Comparison of ENCODE assay signal across 10 mouse cellular contexts in genomic region chr8:63876949-63877348, GRCm38 (mm10).
DNase-seq lines count a peak whose midpoint lies in the region; ATAC-seq lines count a peak whose summit lies in the region.
"Had no signal": no experiment of that assay in that cellular context is flagged by ENCODE, and none has a peak within 500 bp of the region (broad histone marks: within the 10 kb centered on the region; RNA-seq: fewer than 3 reads in every experiment).

No protein-coding gene starts in this region.

- no peak overlapping the region for H3K27ac ChIP-seq in embryonic facial prominence, embryonic 11.5 days (replicated peaks; ENCODE audit: low read depth, low read length)
- H3K27ac ChIP-seq in embryonic facial prominence, embryonic 10.5 days (replicated peaks), result no peak overlapping the region
- H3K27ac ChIP-seq in neural tube, embryonic 11.5 days (ENCODE audit: low read depth, low read length), result no peak overlapping the region
- H3K27ac ChIP-seq in hindbrain, embryonic 14.5 days, result peak overlapping the region; percentile 14; the same call in 1 of the 2 replicates
- H3K27ac ChIP-seq in neural tube, embryonic 13.5 days (replicated peaks), result 0 out of 2 replicates have a peak overlapping the region, but pooled peaks have one; percentile 29
- H3K27ac ChIP-seq: layer of hippocampus, adult 2 months had no signal

- H3K4me1 ChIP-seq in embryonic facial prominence, embryonic 11.5 days (ENCODE audit: control insufficient read depth, insufficient read depth, low read length), result no peaks in the 10 kb centered on the region
- H3K4me1 ChIP-seq in embryonic facial prominence, embryonic 10.5 days, result no peaks in the 10 kb centered on the region
- no peaks in the 10 kb centered on the region for H3K4me1 ChIP-seq in neural tube, embryonic 11.5 days (ENCODE audit: control insufficient read depth, insufficient read depth, low read length)
- no peaks in the 10 kb centered on the region for H3K4me1 ChIP-seq in hindbrain, embryonic 14.5 days (replicated peaks; ENCODE audit: control insufficient read depth, insufficient read depth, low read length)
- H3K4me1 ChIP-seq in neural tube, embryonic 13.5 days (replicated peaks), result no peaks in the 10 kb centered on the region

- H3K9ac ChIP-seq in embryonic facial prominence, embryonic 11.5 days (replicated peaks; ENCODE audit: low read length), result no peak overlapping the region
- H3K9ac ChIP-seq in neural tube, embryonic 11.5 days (ENCODE audit: low read length), result no peak overlapping the region
- H3K9ac ChIP-seq in hindbrain, embryonic 14.5 days, result no peak overlapping the region
- H3K9ac ChIP-seq in neural tube, embryonic 13.5 days, result no peak overlapping the region

- 90% methylated on average over 7 of the region's 7 CpGs for WGBS in embryonic facial prominence, embryonic 11.5 days
- WGBS in embryonic facial prominence, embryonic 10.5 days, result 91% methylated on average over 7 of the region's 7 CpGs
- 92% methylated on average over 7 of the region's 7 CpGs for WGBS in neural tube, embryonic 11.5 days
- WGBS in hindbrain, embryonic 14.5 days, result 91% methylated on average over 7 of the region's 7 CpGs
- 87% methylated on average over 7 of the region's 7 CpGs for WGBS in neural tube, embryonic 13.5 days

- no peaks in the 10 kb centered on the region for H3K27me3 ChIP-seq in embryonic facial prominence, embryonic 11.5 days (ENCODE audit: control insufficient read depth, insufficient read depth, low read length)
- H3K27me3 ChIP-seq in embryonic facial prominence, embryonic 10.5 days (replicated peaks; ENCODE audit: low read depth, poor library complexity, severe bottlenecking), result no peaks in the 10 kb centered on the region
- H3K27me3 ChIP-seq in neural tube, embryonic 11.5 days (ENCODE audit: control insufficient read depth, insufficient read depth, low read length), result no peaks in the 10 kb centered on the region
- no peaks in the 10 kb centered on the region for H3K27me3 ChIP-seq in hindbrain, embryonic 14.5 days (ENCODE audit: control insufficient read depth, insufficient read depth, low read length)
- no peaks in the 10 kb centered on the region for H3K27me3 ChIP-seq in neural tube, embryonic 13.5 days

- no peak for DNase-seq in embryonic facial prominence, embryonic 11.5 days (ENCODE audit: low spot score)
- no peak for DNase-seq in embryonic facial prominence, embryonic 10.5 days (ENCODE audit: low spot score)
- no peak for DNase-seq in neural tube, embryonic 11.5 days (ENCODE audit: low spot score)
- DNase-seq in neural tube, embryonic 10.5 days (ENCODE audit: extremely low spot score, low spot score), result no peak
- no peak for DNase-seq in hindbrain, embryonic 14.5 days (ENCODE audit: low spot score)
- no peak for DNase-seq in urinary bladder, adult 18-20 months (ENCODE audit: low spot score in 2 of 2)
- DNase-seq in gastrocnemius, adult 8-10 months (ENCODE audit: low spot score in 2 of 2), result no peak
- DNase-seq: thymus, adult 18-20 months had no signal

- H3K9me3 ChIP-seq in embryonic facial prominence, embryonic 11.5 days (replicated peaks; ENCODE audit: control insufficient read depth, low read length), result no peaks in the 10 kb centered on the region
- no peaks in the 10 kb centered on the region for H3K9me3 ChIP-seq in embryonic facial prominence, embryonic 10.5 days
- H3K9me3 ChIP-seq in neural tube, embryonic 11.5 days (ENCODE audit: control insufficient read depth, low read length), result no peaks in the 10 kb centered on the region
- H3K9me3 ChIP-seq in hindbrain, embryonic 14.5 days (ENCODE audit: control insufficient read depth, low read length), result no peaks in the 10 kb centered on the region
- H3K9me3 ChIP-seq in neural tube, embryonic 13.5 days, result no peaks in the 10 kb centered on the region

- H3K4me3 ChIP-seq in embryonic facial prominence, embryonic 11.5 days (ENCODE audit: low read depth, low read length), result no peak overlapping the region
- no peak overlapping the region for H3K4me3 ChIP-seq in embryonic facial prominence, embryonic 10.5 days
- no peak overlapping the region for H3K4me3 ChIP-seq in neural tube, embryonic 11.5 days (ENCODE audit: low read depth, low read length)
- H3K4me3 ChIP-seq in hindbrain, embryonic 14.5 days (replicated peaks; ENCODE audit: low read length), result no peak overlapping the region
- H3K4me3 ChIP-seq in neural tube, embryonic 13.5 days, result no peak overlapping the region
- H3K4me3 ChIP-seq: layer of hippocampus, adult 2 months had no signal

- no peak overlapping the region for H3K4me2 ChIP-seq in embryonic facial prominence, embryonic 11.5 days (ENCODE audit: low read depth, low read length)
- H3K4me2 ChIP-seq in neural tube, embryonic 11.5 days (ENCODE audit: low read depth), result no peak overlapping the region
- H3K4me2 ChIP-seq in hindbrain, embryonic 14.5 days (replicated peaks), result no peak overlapping the region
- H3K4me2 ChIP-seq in neural tube, embryonic 13.5 days, result no peak overlapping the region

- H3K36me3 ChIP-seq in embryonic facial prominence, embryonic 11.5 days (replicated peaks; ENCODE audit: control insufficient read depth, insufficient read depth, low read depth, low read length), result no peaks in the 10 kb centered on the region
- no peaks in the 10 kb centered on the region for H3K36me3 ChIP-seq in embryonic facial prominence, embryonic 10.5 days (replicated peaks)
- no peaks in the 10 kb centered on the region for H3K36me3 ChIP-seq in neural tube, embryonic 11.5 days (ENCODE audit: control insufficient read depth, insufficient read depth, low read length)
- H3K36me3 ChIP-seq in hindbrain, embryonic 14.5 days (replicated peaks; ENCODE audit: control insufficient read depth, insufficient read depth), result no peaks in the 10 kb centered on the region
- H3K36me3 ChIP-seq in neural tube, embryonic 13.5 days, result no peaks in the 10 kb centered on the region

- ATAC-seq in embryonic facial prominence, embryonic 11.5 days (replicated peaks; ENCODE audit: insufficient number of reproducible peaks, low FRiP score, low TSS enrichment, low read depth), result 0 out of 2 replicates have a peak, but pooled peaks have one; percentile 53
- peak; percentile 67; the same call in 1 of the 2 replicates for ATAC-seq in neural tube, embryonic 11.5 days (ENCODE audit: insufficient read depth, low FRiP score, low TSS enrichment)
- peak; percentile 53 for ATAC-seq in hindbrain, embryonic 14.5 days (ENCODE audit: low FRiP score)
- peak; percentile 72 for ATAC-seq in neural tube, embryonic 13.5 days (ENCODE audit: low read depth)

Comparison
In these comparisons a context has a peak if more than half of its experiments do, and no peak if none do; other contexts are left out.
1. H3K27ac ChIP-seq: peak in hindbrain, embryonic 14.5 days (single experiment) and neural tube, embryonic 13.5 days (single experiment); none in embryonic facial prominence, embryonic 11.5 days (single experiment), embryonic facial prominence, embryonic 10.5 days (single experiment) and neural tube, embryonic 11.5 days (single experiment).
2. Peak in every context shown above with its lines, with median percentiles within 50 percentile points of each other: ATAC-seq.